In genomic region chr4:46498976-46499375, GRCm38 (mm10) we compare ENCODE assay signal across 9 mouse cellular contexts. TPM values are rescaled to one million over a fixed set of nuclear protein-coding genes. Genes with fewer than 3 reads are reported as not detected.
A peak's percentile ranks its signal among the peaks of the same experiment; 100 is the strongest.
DNase-seq lines count a peak whose midpoint lies in the region; ATAC-seq and TF ChIP-seq lines count a peak whose summit lies in the region.
"Had no signal": no experiment of that assay in that cellular context is flagged by ENCODE, and none has a peak within 500 bp of the region (broad histone marks: within the 10 kb centered on the region; RNA-seq: fewer than 3 reads in every experiment).

No protein-coding gene starts in this region.

- no peak for TF ChIP-seq POLR2A in testis, adult 2 months (IDR thresholded peaks at IDR 0.05; ENCODE audit: control insufficient read depth, low read depth, low read length)

- no peak overlapping the region for H3K27ac ChIP-seq in testis, adult 2 months (ENCODE audit: control insufficient read depth, insufficient read depth, low read depth, low read length)
- H3K27ac ChIP-seq: macrophage had no signal

- H3K27me3 ChIP-seq in testis, adult 2 months (ENCODE audit: control insufficient read depth, insufficient read depth, low read length): no peaks in the 10 kb centered on the region
- H3K27me3 ChIP-seq in splenic B cell, adult 2 months (ENCODE audit: control insufficient read depth, insufficient read depth, low read length, poor library complexity, severe bottlenecking): no peaks in the 10 kb centered on the region

- no peak overlapping the region for H3K4me3 ChIP-seq in testis, adult 2 months (ENCODE audit: control insufficient read depth, low read depth, low read length)

- H3K36me3 ChIP-seq in testis, adult 2 months (ENCODE audit: control insufficient read depth, insufficient read depth, low read length): no peaks in the 10 kb centered on the region
- peaks cover 12% of the 10 kb centered on the region; the same call in 1 of the 2 replicates for H3K36me3 ChIP-seq in splenic B cell, adult 2 months (ENCODE audit: control insufficient read depth, insufficient read depth, low read length, poor library complexity, severe bottlenecking)

- DNase-seq in heart, postnatal 14 days: peak; percentile 41 to 61
- no peak for DNase-seq in heart, adult 11 months
- DNase-seq in testis, postnatal 14 days (ENCODE audit: low spot score): no peak
- DNase-seq in c-Kit-positive CD71-positive TER-119-positive erythroid progenitor cells, embryonic 14.5 days (ENCODE audit: low spot score): peak; percentile 61
- DNase-seq in kidney, postnatal 4 days: peak; percentile 65 to 72
- DNase-seq in splenic B cell, adult 2 months (ENCODE audit: low read depth, low spot score): peak; percentile 69

- TF ChIP-seq CTCF in testis, adult 2 months (IDR thresholded peaks at IDR 0.05; ENCODE audit: control insufficient read depth, insufficient read depth, insufficient replicate concordance, low read depth, low read length): peak; percentile 27; the same call in 1 of the 2 replicates

- no peak for ATAC-seq in megakaryocyte-erythroid progenitor cell, adult 5-6 weeks (replicated peaks; ENCODE audit: low FRiP score, low TSS enrichment, poor library complexity, severe bottlenecking)

- intact Hi-C loops in heart, postnatal 14 days (cut with DNase I): loop anchor here (2.0 kb wide), 1 partner anchor 108 kb away; no protein-coding TSS in a partner anchor

- H3K4me1 ChIP-seq in testis, adult 2 months (ENCODE audit: control insufficient read depth, insufficient read depth, low read length): no peaks in the 10 kb centered on the region

RNA-seq across cellular contexts. Expression of gene Nans, which starts 9.9 kb away (rescaled TPM):
- total RNA-seq in heart, postnatal 14 days (2021): 10 to 100 TPM; 17.5 to 21.4 TPM
- polyA plus RNA-seq in testis, adult 2 months (2012; rRNA removed): 9.5 and 10.7 TPM in 2 replicates
- 58.0 and 77.3 TPM in 2 replicates for total RNA-seq in megakaryocyte-erythroid progenitor cell, adult 5-6 weeks (2014; fragmentation: Nextera tagmentation)
- total RNA-seq in megakaryocyte-erythroid progenitor cell, adult 5-6 weeks (2017): 57.8 and 68.7 TPM in 2 replicates

RNA-seq across cellular contexts. Expression of gene Trim14, which starts 37.0 kb away (rescaled TPM):
- 1 to 10 TPM; 1.3 to 3.4 TPM for total RNA-seq in heart, postnatal 14 days (2021)
- polyA plus RNA-seq in testis, adult 2 months (2012; rRNA removed): 6.4 and 6.6 TPM in 2 replicates
- total RNA-seq in megakaryocyte-erythroid progenitor cell, adult 5-6 weeks (2014; fragmentation: Nextera tagmentation): 8.5 and 13.1 TPM in 2 replicates
- total RNA-seq in megakaryocyte-erythroid progenitor cell, adult 5-6 weeks (2017): 7.3 and 8.1 TPM in 2 replicates

RNA-seq across cellular contexts. Expression of gene Anp32b, which starts 48.3 kb away (rescaled TPM):
- 10 to 100 TPM; 58.1 to 66.6 TPM for total RNA-seq in heart, postnatal 14 days (2021)
- polyA plus RNA-seq in testis, adult 2 months (2012; rRNA removed): 10.5 and 11.6 TPM in 2 replicates
- 736 and 1,006 TPM in 2 replicates for total RNA-seq in megakaryocyte-erythroid progenitor cell, adult 5-6 weeks (2014; fragmentation: Nextera tagmentation)
- 180 and 265 TPM in 2 replicates for total RNA-seq in megakaryocyte-erythroid progenitor cell, adult 5-6 weeks (2017)

Comparison
In these comparisons a context has a peak if more than half of its experiments do, and no peak if none do; other contexts are left out.
1. DNase-seq: peak in heart, postnatal 14 days (2 of 2), c-Kit-positive CD71-positive TER-119-positive erythroid progenitor cells, embryonic 14.5 days (single experiment), kidney, postnatal 4 days (2 of 2) and splenic B cell, adult 2 months (single experiment); none in heart, adult 11 months (single experiment) and testis, postnatal 14 days (single experiment).